Mouse (Mus musculus) right cerebral cortex, postnatal 4 days (tissue): Measurements from ENCODE around the gene Syne1.

Experiments
- DNase-seq: peaks from one replicate; pipeline ENCODE4 v3.0.0-alpha.2; 2022

Syne1 gene

DNA sequence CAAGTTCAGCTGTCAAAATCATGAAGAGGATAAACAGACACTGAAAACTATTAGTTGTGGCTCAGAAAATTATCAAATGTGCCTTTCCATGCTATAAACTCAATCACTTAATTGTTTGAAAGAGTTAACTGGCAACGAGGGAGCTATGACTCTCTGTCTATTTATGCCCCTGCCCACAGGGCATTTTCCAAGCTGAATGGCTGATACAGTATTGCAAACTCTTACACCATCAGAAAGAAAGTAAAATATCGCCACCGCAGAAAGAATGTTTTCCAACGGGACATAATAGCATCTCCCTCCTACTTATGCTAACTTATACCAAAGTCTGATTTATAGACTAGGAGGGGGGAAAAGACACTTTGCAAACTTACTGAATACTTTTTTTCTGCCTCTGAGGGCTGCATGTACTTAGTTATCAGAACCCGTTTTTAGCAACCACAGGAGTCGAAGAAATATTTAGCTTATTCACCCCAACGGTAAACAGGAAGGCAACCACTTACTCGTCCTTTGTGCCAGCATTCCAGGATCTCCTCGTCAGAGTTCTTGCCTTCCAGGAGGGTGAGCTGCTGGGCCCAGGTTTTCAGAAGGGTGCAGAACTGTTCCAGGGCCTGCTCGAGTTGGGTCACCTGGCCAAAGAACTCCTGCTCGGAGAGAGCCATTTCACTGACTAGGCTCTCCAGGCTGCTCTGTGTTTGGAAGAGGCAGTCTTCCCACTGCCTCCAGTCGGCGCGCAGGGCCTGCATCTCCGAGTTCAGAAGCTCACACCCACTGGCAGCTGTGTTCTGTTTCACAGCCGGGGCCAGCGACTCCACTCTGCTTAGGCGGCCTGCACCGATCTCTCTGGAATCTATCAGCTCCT is 262.3 kb downstream of the Syne1 start:
- peak; percentile 17 for DNase-seq

- no peak for DNase-seq
These were observed 263.0 kb downstream of the Syne1 start for GRCm38 (mm10) chr10:5288262-5288661.

DNA sequence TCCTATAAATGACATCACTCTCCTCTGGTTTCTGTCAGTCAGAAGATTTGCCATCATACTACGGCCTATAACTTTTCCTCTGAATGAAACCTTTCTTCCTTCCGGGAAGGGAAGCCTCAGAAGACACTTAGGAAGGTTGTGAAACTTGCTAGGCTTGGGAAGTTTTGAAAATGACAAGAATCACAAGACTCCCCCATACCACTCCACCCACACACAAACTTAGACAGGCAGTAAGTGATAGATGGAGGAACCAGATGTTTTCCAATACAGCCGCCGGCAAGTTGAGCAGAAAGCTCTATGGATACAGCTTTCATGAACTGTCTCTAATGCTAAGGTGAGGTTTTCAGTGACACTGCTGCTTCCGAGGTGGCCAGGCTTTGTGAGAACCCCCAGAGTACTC is 275.5 kb downstream of the Syne1 start:
- DNase-seq, result no peak

DNA sequence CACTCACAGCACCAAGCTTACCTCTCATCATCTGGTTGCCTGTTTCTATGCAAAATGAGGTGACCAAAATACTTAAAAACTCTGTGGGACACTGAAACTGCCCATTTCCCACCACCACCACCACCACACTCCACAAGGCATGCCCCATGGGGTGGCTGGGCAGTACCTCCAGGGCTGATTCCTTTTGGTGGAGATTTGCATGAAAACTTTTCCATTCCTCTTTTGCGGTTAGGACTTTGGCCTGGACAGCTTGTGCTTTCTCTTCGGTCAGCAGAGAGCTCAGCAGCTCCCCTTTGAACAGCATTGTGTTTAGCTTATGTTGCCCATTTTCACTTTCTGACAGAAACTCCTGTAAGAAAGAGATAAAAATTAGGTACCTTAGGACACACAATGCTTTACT is 280.6 kb downstream of the Syne1 start:
- DNase-seq, result no peak

DNA sequence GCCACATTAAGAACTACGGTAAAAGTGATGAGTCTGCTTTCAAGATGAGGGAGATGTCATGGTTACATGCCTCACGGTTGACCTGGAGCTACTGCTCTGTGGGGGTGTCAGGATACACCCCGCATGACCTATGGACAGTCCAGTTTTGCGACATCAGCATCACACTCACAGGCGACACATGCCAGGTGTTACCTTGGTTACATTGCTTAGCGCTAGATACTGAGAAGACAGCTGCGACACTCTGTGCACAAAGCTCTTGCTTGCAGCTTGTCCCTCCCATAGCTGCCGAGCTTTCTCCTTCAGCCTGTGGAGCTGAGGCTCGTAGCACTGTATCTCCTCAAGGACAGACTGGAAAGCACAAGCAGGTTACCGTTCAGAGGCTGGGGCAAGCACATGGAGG is 286.9 kb downstream of the Syne1 start:
- DNase-seq, result no peak

- DNase-seq, result no peak
These were observed 288.6 kb downstream of the Syne1 start for GRCm38 (mm10) chr10:5262636-5263035.

- DNase-seq, result no peak
These were observed 294.6 kb downstream of the Syne1 start for GRCm38 (mm10) chr10:5256686-5257085.

DNA sequence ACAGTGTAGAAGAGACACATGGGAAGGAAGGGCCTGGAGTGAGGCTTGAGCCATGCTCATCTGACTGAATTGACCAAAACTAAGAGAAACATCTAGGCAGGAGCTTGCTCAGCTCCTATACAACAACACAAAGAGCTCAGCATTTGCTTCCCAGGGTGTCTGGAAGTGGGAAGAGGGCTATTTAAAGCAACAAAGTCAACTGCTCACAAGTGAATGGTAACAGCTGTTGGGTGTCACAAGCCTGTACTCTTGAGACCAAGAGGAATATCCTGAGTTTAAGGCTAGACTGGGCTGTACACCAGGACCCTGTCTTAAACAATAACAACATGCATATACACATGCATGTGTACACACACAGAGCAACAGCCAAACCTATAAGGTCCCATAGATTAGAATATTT is 297.5 kb downstream of the Syne1 start:
- no peak for DNase-seq

DNA sequence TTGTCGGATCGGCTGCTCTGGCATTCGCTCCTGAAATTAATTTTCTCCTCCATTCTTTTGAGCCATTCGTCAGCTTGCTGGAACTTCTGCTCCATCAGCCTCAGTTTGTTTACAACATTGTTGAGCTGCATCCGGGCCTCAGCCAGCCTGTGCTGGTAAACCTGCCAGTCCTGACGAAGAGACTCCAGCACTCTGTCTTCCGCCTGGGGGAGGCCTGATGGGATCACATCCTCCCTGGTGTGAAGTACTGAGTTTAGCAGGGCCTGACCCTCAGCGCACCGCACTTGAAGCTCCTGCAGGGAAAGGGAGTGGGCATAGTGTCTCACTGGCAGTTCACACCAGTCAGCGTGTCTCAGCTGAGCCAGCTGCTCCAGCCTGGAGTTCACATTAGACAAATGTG is 300.6 kb downstream of the Syne1 start:
- no peak for DNase-seq

- DNase-seq, result no peak
These were observed 311.6 kb downstream of the Syne1 start for GRCm38 (mm10) chr10:5239680-5240079.

GRCm38 (mm10) chr10:5236926-5237325 is 314.4 kb downstream of the Syne1 start:
- no peak for DNase-seq

GRCm38 (mm10) chr10:5236171-5236570 is 315.1 kb downstream of the Syne1 start:
- no peak for DNase-seq

DNA sequence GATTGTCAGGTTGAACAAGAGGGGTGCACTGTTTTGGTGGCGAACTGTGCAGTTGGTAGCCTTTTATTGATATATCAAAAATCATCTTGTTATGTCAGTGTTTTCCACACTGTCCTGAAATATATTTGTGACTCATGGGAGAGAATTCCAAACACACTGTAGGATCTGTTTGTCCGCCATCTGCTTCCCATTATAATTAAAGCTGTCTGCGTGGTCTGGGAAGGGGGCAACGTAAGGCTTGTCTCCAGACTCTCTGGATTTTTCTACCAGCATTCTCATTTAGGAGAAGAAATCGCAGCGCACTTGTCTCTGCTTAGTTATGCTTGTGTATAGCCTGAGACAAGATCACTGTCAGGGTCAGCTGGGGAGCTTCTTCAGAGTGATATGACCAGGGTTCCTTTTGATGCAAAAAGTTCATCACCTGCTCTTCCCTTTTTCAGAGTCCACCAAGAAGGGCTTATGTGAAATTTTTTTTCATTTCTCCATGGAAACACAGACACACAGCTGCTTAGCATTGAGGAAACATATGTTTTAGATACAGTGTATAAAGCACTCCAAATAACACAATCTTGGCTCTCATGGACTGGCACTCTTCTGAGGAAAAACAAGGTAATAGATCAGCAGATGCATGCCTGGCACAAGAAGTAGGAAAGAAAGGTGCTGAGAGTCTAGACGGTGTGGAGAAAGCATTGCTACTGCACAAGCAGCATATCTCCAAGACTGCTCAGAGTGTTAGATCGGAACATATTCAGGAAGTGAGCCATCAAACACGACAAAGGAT is 316.4 kb downstream of the Syne1 start:
- no peak for DNase-seq

GRCm38 (mm10) chr10:5229129-5229528 is 322.2 kb downstream of the Syne1 start:
- no peak for DNase-seq

GRCm38 (mm10) chr10:5227395-5228076 is 323.7 kb downstream of the Syne1 start:
- DNase-seq, result no peak

DNA sequence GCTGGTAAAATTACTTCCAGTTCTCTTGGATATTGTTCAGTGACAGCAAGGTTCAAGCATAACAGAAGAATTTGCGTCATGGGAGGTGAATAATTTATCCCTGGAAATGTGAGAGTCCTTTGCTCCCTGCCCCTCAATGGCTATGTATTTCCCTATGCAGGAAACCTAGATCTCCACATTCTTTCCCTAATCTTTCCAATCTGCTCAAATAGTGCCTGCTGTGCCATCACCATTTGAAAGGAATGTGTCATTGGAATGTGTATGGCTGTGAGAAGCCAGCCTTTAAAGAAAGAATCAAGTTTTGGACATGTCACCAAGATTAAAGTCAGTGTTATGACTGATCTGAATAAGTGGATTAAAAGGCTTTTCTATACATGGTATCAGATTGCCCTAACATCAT is 335.3 kb downstream of the Syne1 start:
- no peak for DNase-seq

DNA sequence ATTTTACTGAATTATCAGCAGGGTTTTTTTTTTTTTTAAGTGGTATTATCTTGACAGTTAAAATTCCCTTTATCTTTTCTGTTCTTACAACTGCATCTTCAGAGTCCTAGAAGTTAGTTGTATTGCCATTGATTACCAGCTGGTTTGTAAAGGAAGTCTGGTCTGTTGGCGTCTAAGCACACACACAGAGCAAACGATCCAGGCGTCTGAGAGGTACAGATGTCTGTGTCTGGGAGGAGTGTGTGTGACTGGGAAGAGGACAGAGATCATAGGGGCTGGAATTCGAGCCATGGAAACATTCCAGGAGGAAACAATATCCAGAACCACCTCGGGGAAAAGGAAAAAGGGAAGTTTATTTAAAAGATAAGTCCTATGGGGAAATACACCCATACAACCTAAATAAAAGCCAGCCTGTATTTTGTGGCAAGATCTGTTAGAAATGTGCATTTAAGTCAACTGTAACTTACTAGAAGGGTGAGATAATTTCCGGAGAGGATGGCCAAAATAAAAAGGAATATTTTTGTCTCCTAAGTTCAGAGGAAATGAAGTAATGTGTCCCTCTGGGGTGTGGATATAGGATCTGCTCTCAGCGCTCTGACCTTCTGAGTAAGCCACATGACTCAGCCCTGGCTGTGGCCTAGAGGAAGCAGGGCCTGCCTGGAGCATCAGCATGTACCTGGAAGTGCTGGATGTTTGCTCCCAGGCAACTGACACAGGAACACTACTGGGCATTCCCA is 343.2 kb downstream of the Syne1 start:
- DNase-seq, result no peak

DNA sequence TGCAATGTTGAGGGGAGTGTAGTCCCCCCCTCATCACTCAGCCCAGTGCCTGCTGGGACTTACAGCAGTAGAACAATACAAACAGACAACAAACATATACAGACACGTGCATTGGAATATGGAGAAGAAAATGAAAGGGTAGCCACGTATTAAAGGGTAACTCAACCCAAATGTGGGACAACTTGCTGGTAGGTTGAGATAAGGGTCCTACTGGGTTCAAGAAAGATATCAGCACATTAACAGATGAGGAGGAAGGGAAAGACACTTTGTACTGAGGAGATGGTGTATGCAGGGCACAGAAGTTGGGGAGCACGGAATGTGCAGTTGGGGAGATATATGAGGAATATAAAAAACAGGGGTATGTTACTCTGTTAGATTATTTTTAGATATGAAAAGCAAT is 345.3 kb downstream of the Syne1 start:
- DNase-seq, result no peak

GRCm38 (mm10) chr10:5205570-5205969 is 345.7 kb downstream of the Syne1 start:
- DNase-seq, result no peak

DNA sequence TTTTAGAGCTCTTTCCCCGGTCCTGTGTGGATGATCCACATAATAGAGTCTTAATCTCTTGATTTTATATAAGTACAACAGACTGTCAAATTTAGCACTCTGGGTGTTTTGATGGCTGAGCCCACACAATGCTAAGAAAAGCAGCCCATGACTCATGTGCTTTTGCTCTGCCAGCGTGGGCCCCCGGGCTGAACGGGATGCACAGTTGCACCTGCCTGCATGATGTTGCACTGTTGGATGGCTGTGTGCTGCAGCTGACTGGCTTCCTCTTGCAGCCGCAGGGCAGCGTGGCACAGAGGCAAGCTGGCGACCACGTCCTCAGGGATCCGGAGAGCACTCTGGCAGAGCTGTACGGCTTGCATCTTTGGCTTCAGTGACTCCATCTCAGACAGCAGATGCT is 347.4 kb downstream of the Syne1 start:
- DNase-seq, result peak; percentile 21

- DNase-seq, result no peak
These were observed 353.9 kb downstream of the Syne1 start for GRCm38 (mm10) chr10:5197356-5197755.

GRCm38 (mm10) chr10:5196267-5196666 is 355.0 kb downstream of the Syne1 start:
- no peak for DNase-seq

GRCm38 (mm10) chr10:5195288-5195687 is 356.0 kb downstream of the Syne1 start:
- no peak for DNase-seq
